Mouse (Mus musculus): ENCODE results near the gene Gm4792. TPM values are rescaled to one million over a fixed set of nuclear protein-coding genes. Genes with fewer than 3 reads are reported as not detected.
A peak's percentile ranks its signal among the peaks of the same experiment; 100 is the strongest.

Gm4792 gene
- total and polyA plus RNA-seq, 2 experiments from 2014 or later: 0.42 TPM; not detected in 1

GRCm38 (mm10) chr10:94332358-94333137 lies 34.0 kb upstream of the Gm4792 start:
- no peak for ATAC-seq (ENCODE audit: low FRiP score)
- Histone ChIP-seq H3K4me3 (ENCODE audit: low read depth, low read length) (no peak overlapping the region), H3K4me2 (ENCODE audit: low read depth, low read length, poor library complexity, severe bottlenecking) (no peak overlapping the region), H3K9ac (replicated peaks; ENCODE audit: low read length, poor library complexity, severe bottlenecking) (no peak overlapping the region), H3K27me3 (ENCODE audit: insufficient read depth, low read length) (no peaks in the 10 kb centered on the region), H3K4me1 (ENCODE audit: insufficient read depth, low read length) (peaks cover 6% of the 10 kb centered on the region), H3K36me3 (ENCODE audit: insufficient read depth, low read length) (no peaks in the 10 kb centered on the region), H3K9me3 (ENCODE audit: low read length) (no peaks in the 10 kb centered on the region), H3K27ac (ENCODE audit: low read depth, low read length) (no peak overlapping the region)
- 84% methylated on average over 16 of the region's 16 CpGs for WGBS
- DNase-seq (ENCODE audit: low spot score): no peak
- TF ChIP-seq CTCF (IDR thresholded peaks at IDR 0.05): peak; percentile 34; the same call in 1 of the 2 replicates

- no peaks in the 10 kb centered on the region for H3K36me3 ChIP-seq (ENCODE audit: insufficient read depth, low read length)
- no peak overlapping the region for H3K4me3 ChIP-seq (ENCODE audit: low read depth, low read length)
- DNase-seq (ENCODE audit: low spot score) (peak; percentile 69), ATAC-seq (ENCODE audit: low FRiP score) (peak; percentile 65; the same call in 1 of the 2 replicates)
- H3K27me3 ChIP-seq (ENCODE audit: insufficient read depth, low read length): no peaks in the 10 kb centered on the region
- H3K27ac ChIP-seq (ENCODE audit: low read depth, low read length): no peak overlapping the region
- H3K9me3 ChIP-seq (ENCODE audit: low read length): no peaks in the 10 kb centered on the region
- peak overlapping the region; percentile 12; the same call in 1 of the 2 replicates for H3K4me2 ChIP-seq (ENCODE audit: low read depth, low read length, poor library complexity, severe bottlenecking)
- H3K4me1 ChIP-seq (ENCODE audit: insufficient read depth, low read length): peaks cover 6% of the 10 kb centered on the region
- TF ChIP-seq CTCF (IDR thresholded peaks at IDR 0.05): no peak
- WGBS: 18% methylated on average over 5 of the region's 5 CpGs
- H3K9ac ChIP-seq (replicated peaks; ENCODE audit: low read length, poor library complexity, severe bottlenecking): no peak overlapping the region
Measured at GRCm38 (mm10) chr10:94329962-94330361, 31.5 kb upstream of the Gm4792 start.

GRCm38 (mm10) chr10:94318574-94318973 lies 20.1 kb upstream of the Gm4792 start:
- H3K27ac ChIP-seq (ENCODE audit: low read depth, low read length): no peak overlapping the region

GRCm38 (mm10) chr10:94313146-94313545 lies 14.6 kb upstream of the Gm4792 start:
- Histone ChIP-seq H3K9ac (replicated peaks; ENCODE audit: low read length, poor library complexity, severe bottlenecking) (no peak overlapping the region), H3K4me1 (ENCODE audit: insufficient read depth, low read length) (peaks cover 8% of the 10 kb centered on the region), H3K9me3 (ENCODE audit: low read length) (no peaks in the 10 kb centered on the region), H3K36me3 (ENCODE audit: insufficient read depth, low read length) (no peaks in the 10 kb centered on the region), H3K27ac (ENCODE audit: low read depth, low read length) (no peak overlapping the region), H3K4me3 (ENCODE audit: low read depth, low read length) (no peak overlapping the region), H3K4me2 (ENCODE audit: low read depth, low read length, poor library complexity, severe bottlenecking) (peak overlapping the region; percentile 97), H3K27me3 (ENCODE audit: insufficient read depth, low read length) (0 out of 2 replicates have a peak, but pooled peaks cover 2% of the 10 kb centered on the region)
- 88% methylated on average over 4 of the region's 4 CpGs for WGBS
- no peak for ATAC-seq (ENCODE audit: low FRiP score)
- TF ChIP-seq CTCF (IDR thresholded peaks at IDR 0.05): no peak
- no peak for DNase-seq (ENCODE audit: low spot score)

More at GRCm38 (mm10) chr10:94318574-94318973, 20.1 kb upstream of the Gm4792 start:
- no peaks in the 10 kb centered on the region for H3K36me3 ChIP-seq (ENCODE audit: insufficient read depth, low read length)
- WGBS: 37% methylated on average over 4 of the region's 4 CpGs
- H3K4me1 ChIP-seq (ENCODE audit: insufficient read depth, low read length): no peaks in the 10 kb centered on the region
- TF ChIP-seq CTCF (IDR thresholded peaks at IDR 0.05): no peak
- H3K4me2 ChIP-seq (ENCODE audit: low read depth, low read length, poor library complexity, severe bottlenecking): no peak overlapping the region
- ATAC-seq (ENCODE audit: low FRiP score): no peak
- H3K4me3 ChIP-seq (ENCODE audit: low read depth, low read length): no peak overlapping the region
- H3K9me3 ChIP-seq (ENCODE audit: low read length): no peaks in the 10 kb centered on the region
- no peaks in the 10 kb centered on the region for H3K27me3 ChIP-seq (ENCODE audit: insufficient read depth, low read length)
- H3K9ac ChIP-seq (replicated peaks; ENCODE audit: low read length, poor library complexity, severe bottlenecking): no peak overlapping the region
- DNase-seq (ENCODE audit: low spot score): no peak

GRCm38 (mm10) chr10:94312007-94312715 lies 13.7 kb upstream of the Gm4792 start:
- ATAC-seq (ENCODE audit: low FRiP score): peak; percentile 85
- Histone ChIP-seq H3K4me2 (ENCODE audit: low read depth, low read length, poor library complexity, severe bottlenecking) (peak overlapping the region; percentile 97), H3K4me3 (ENCODE audit: low read depth, low read length) (peak overlapping the region; percentile 54), H3K27ac (ENCODE audit: low read depth, low read length) (peak overlapping the region; percentile 43), H3K9ac (replicated peaks; ENCODE audit: low read length, poor library complexity, severe bottlenecking) (peak overlapping the region; percentile 54), H3K9me3 (ENCODE audit: low read length) (no peaks in the 10 kb centered on the region), H3K36me3 (ENCODE audit: insufficient read depth, low read length) (no peaks in the 10 kb centered on the region), H3K27me3 (ENCODE audit: insufficient read depth, low read length) (0 out of 2 replicates have a peak, but pooled peaks cover 2% of the 10 kb centered on the region), H3K4me1 (ENCODE audit: insufficient read depth, low read length) (peaks cover 8% of the 10 kb centered on the region)
- TF ChIP-seq CTCF (IDR thresholded peaks at IDR 0.05): peak; percentile 50
- under 1% methylated on average over 43 of the region's 45 CpGs for WGBS
- DNase-seq (ENCODE audit: low spot score): peak; percentile 63

All from midbrain, postnatal 0 days (tissue).